Mouse (Mus musculus) lung, adult 2 months (tissue): ENCODE measurements around the gene 1810055G02Rik. TPM values are rescaled to one million over a fixed set of nuclear protein-coding genes. Genes with fewer than 3 reads are reported as not detected.

Source experiments
- DNase-seq: peaks from one replicate; pipeline ENCODE4 v3.0.0; 2022
- H3K4me1 ChIP-seq: fragments of 200-500 bp; 2 replicates; pipeline ENCODE4 v1.6.1; 2011; ENCODE audit warnings: low read length; ENCODE audit not compliant: control insufficient read depth, insufficient read depth
- H3K4me3 ChIP-seq: fragments of 200-500 bp; replicated peaks from 2 replicates; pipeline ENCODE3; 2011; ENCODE audit warnings: low read depth, mild to moderate bottlenecking, control low read depth, low read length; ENCODE audit errors: extremely low read depth
- CTCF ChIP-seq: fragments of 200-500 bp; IDR thresholded peaks from 2 replicates; pipeline ENCODE4 v1.5.1; 2011; ENCODE audit warnings: mild to moderate bottlenecking, low read length, control low read depth; ENCODE audit not compliant: insufficient read depth
- POLR2A ChIP-seq: fragments of 200-500 bp; IDR thresholded peaks from 2 replicates; pipeline ENCODE4 v1.6.1; 2011; ENCODE audit warnings: low read depth, mild to moderate bottlenecking, control low read depth, low read length, borderline replicate concordance; ENCODE audit errors: extremely low read depth
- WGBS: fragments of 180-500 bp; shearing (Covaris S2); methylation state at CpG from one replicate; pipeline ENCODE4 v1.1.7; 2018; 5-methylcytosine and 5-hydroxymethylcytosine counted together
- polyA plus RNA-seq: library from polyadenylated mRNA; depleted of rRNA; stranded (reverse); fragments of >200 nt; gene quantifications from 2 replicates; pipeline ENCODE4 v1.2.3, GENCODE M21; 2012; rRNA removed

Gene 1810055G02Rik
- polyA plus RNA-seq, 1 experiment, result 36.3 TPM

- 50% methylated on average over 1 of the region's 1 CpGs for WGBS
- Histone ChIP-seq H3K4me1 (no peaks in the 10 kb centered on the region), H3K4me3 (no peak overlapping the region)
- DNase-seq, result no peak
- TF ChIP-seq POLR2A (no peak), CTCF (no peak)
Measured at GRCm38 (mm10) chr19:3757861-3758260, 49.8 kb downstream of the 1810055G02Rik start.

- DNase-seq, result no peak
- 78% methylated on average over 4 of the region's 4 CpGs for WGBS
- TF ChIP-seq POLR2A (no peak), CTCF (no peak)
- H3K4me1 ChIP-seq, result peaks cover 6% of the 10 kb centered on the region; the same call in 1 of the 2 replicates
- no peak overlapping the region for H3K4me3 ChIP-seq
Measured at GRCm38 (mm10) chr19:3765221-3765820, 57.2 kb downstream of the 1810055G02Rik start.

GRCm38 (mm10) chr19:3766378-3766777, 58.3 kb downstream of the 1810055G02Rik start:
- no peak for TF ChIP-seq CTCF
- no peak for TF ChIP-seq POLR2A
- WGBS, result 85% methylated on average over 5 of the region's 5 CpGs
- H3K4me1 ChIP-seq, result peaks cover 6% of the 10 kb centered on the region; the same call in 1 of the 2 replicates
- H3K4me3 ChIP-seq, result no peak overlapping the region
- DNase-seq, result no peak

GRCm38 (mm10) chr19:3767276-3767780, 59.2 kb downstream of the 1810055G02Rik start, which contains the start of gene Kmt5b:
Kmt5b (plus strand) TSS chr19:3767421.
- under 1% methylated on average over 39 of the region's 39 CpGs for WGBS
- H3K4me3 ChIP-seq, result peak within 1 kb of the TSS; percentile 81
- peak; percentile 73 for DNase-seq
- H3K4me1 ChIP-seq, result peaks cover 6% of the 10 kb centered on the region; the same call in 1 of the 2 replicates
- TF ChIP-seq CTCF (no peak), POLR2A (no peak; the same call in none of the 2 replicates)

Other genes with a start within 250 kb of the 1810055G02Rik start
- 43.5 and 55.6 TPM in 2 replicates for gene Ppp6r3, start 132.5 kb upstream of the 1810055G02Rik start, polyA plus RNA-seq
- gene Lrp5, start 21.7 kb upstream of the 1810055G02Rik start, polyA plus RNA-seq, result 85.8 and 87.8 TPM in 2 replicates
- gene Kmt5b, start 59.1 kb downstream of the 1810055G02Rik start, polyA plus RNA-seq, result 19.6 and 23.7 TPM in 2 replicates
- gene Chka, start 143.5 kb downstream of the 1810055G02Rik start, polyA plus RNA-seq, result 75.9 and 81.6 TPM in 2 replicates
- gene Tcirg1, start 198.8 kb downstream of the 1810055G02Rik start, polyA plus RNA-seq, result 157 and 164 TPM in 2 replicates
- gene Ndufs8, start 204.5 kb downstream of the 1810055G02Rik start, polyA plus RNA-seq, result 157 and 189 TPM in 2 replicates
- 71.9 and 85.0 TPM in 2 replicates for gene Aldh3b1, start 221.5 kb downstream of the 1810055G02Rik start, polyA plus RNA-seq
- 169 and 180 TPM in 2 replicates for gene Unc93b1, start 226.9 kb downstream of the 1810055G02Rik start, polyA plus RNA-seq